Mouse (Mus musculus) layer of hippocampus, adult 2 months (tissue): ENCODE measurements around the gene Melk. TPM values are rescaled to one million over a fixed set of nuclear protein-coding genes. Genes with fewer than 3 reads are reported as not detected.

Experiments used
- DNase-seq, 2 experiments: peaks; one replicate each; pipeline ENCODE4 v3.0.0; 2022; ENCODE audit warnings: low spot score in 2 of 2
- H3K27ac ChIP-seq: fragments of 200-600 bp; 2 replicates; pipeline ENCODE4 v1.8.1; 2022
- H3K4me3 ChIP-seq: fragments of 200-600 bp; 2 replicates; pipeline ENCODE4 v1.8.1; 2022; ENCODE audit warnings: mild to moderate bottlenecking
- CTCF ChIP-seq: fragments of 200-600 bp; conservative IDR thresholded peaks from 2 replicates; pipeline ENCODE4 v1.8.1; 2022; ENCODE audit warnings: antibody characterized with exemption, mild to moderate bottlenecking, moderate library complexity
- total RNA-seq, 2 experiments: library from RNA; stranded (reverse); gene quantifications; 2 replicates each; pipeline ENCODE4 v1.2.3; 2021

Melk gene
- total RNA-seq, 2 experiments from 2014 or later = 0.49 to 0.66 TPM

GRCm38 (mm10) chr4:44392231-44393216 is 91.8 kb downstream of the Melk start:
- no peak for DNase-seq
- no peak overlapping the region for H3K4me3 ChIP-seq
- no peak overlapping the region for H3K27ac ChIP-seq
- no peak for TF ChIP-seq CTCF

GRCm38 (mm10) chr4:44402607-44403006 is 101.9 kb downstream of the Melk start:
- no peak overlapping the region for H3K4me3 ChIP-seq
- peak in 1 of 2 experiments; percentile 16 for DNase-seq
- peak; percentile 85 for TF ChIP-seq CTCF
- no peak overlapping the region for H3K27ac ChIP-seq

GRCm38 (mm10) chr4:44404487-44404886 is 103.8 kb downstream of the Melk start:
- DNase-seq = no peak
- no peak overlapping the region for H3K4me3 ChIP-seq
- TF ChIP-seq CTCF = no peak
- no peak overlapping the region for H3K27ac ChIP-seq

Other genes starting within 250 kb of the Melk start
- 10 to 100 TPM; 47.4 to 53.1 TPM for gene Gne, start 216.7 kb upstream of the Melk start, total RNA-seq
- 10 to 100 TPM; 49.8 to 52.3 TPM for gene Rnf38, start 67.1 kb upstream of the Melk start, total RNA-seq